Mouse (Mus musculus): ENCODE results near the gene Hivep3. TPM values are rescaled to one million over a fixed set of nuclear protein-coding genes. Genes with fewer than 3 reads are reported as not detected.

The Hivep3 gene
- total and polyA plus RNA-seq, 3 experiments: 14.4 to 32.3 (median 21.2) TPM

GRCm38 (mm10) chr4:119977817-119978491 lies 244.4 kb downstream of the Hivep3 start (continued):
- TF ChIP-seq MYC (IDR thresholded peaks at IDR 0.05; ENCODE audit: low read depth, low read length): peak; percentile 91
- TF ChIP-seq MAZ (IDR thresholded peaks at IDR 0.05; ENCODE audit: low read depth, low read length): peak; percentile 98
- TF ChIP-seq HCFC1 (IDR thresholded peaks at IDR 0.05; ENCODE audit: low read depth, low read length): peak; percentile 50
- no peak; the same call in 1 of the 2 replicates for TF ChIP-seq TBP (conservative IDR thresholded peaks at IDR 0.05; ENCODE audit: low read depth, low read length)
- peak; percentile 84 for TF ChIP-seq CHD2 (IDR thresholded peaks at IDR 0.05; ENCODE audit: low read length)
- no peak; the same call in 1 of the 2 replicates for TF ChIP-seq USF1 (IDR thresholded peaks at IDR 0.05; ENCODE audit: low read depth, low read length)
- peak; percentile 87 for TF ChIP-seq MAX (IDR thresholded peaks at IDR 0.05; ENCODE audit: low read length)
- TF ChIP-seq UBTF (IDR thresholded peaks at IDR 0.05; ENCODE audit: low read depth, low read length): peak; percentile 77; the same call in 1 of the 2 replicates
- 0 out of 2 replicates have a peak, but pooled peaks have one; percentile 58 for TF ChIP-seq RCOR1 (conservative IDR thresholded peaks at IDR 0.05; ENCODE audit: low read depth, low read length)
- TF ChIP-seq ZNF384 (IDR thresholded peaks at IDR 0.05; ENCODE audit: low read depth, low read length): no peak
- TF ChIP-seq KAT2A (IDR thresholded peaks at IDR 0.05; ENCODE audit: insufficient replicate concordance, low read length): no peak

GRCm38 (mm10) chr4:119979238-119979829 lies 245.8 kb downstream of the Hivep3 start:
- peak overlapping the region; percentile 76 for H3K27ac ChIP-seq (ENCODE audit: insufficient read depth, low read depth)
- peaks cover 52 to 91% of the 10 kb centered on the region in 2 experiments for H3K4me1 ChIP-seq (ENCODE audit: control insufficient read depth in 1 of 2, insufficient read depth in 2 of 2)
- dilution Hi-C loops (cut with MboI; ENCODE audit: extremely low pct_ligation_motif_present, extremely low pct_unique_long_range_greater_than_20kb, low sequenced_read_pairs): no loop called here
- H3K4me2 ChIP-seq (ENCODE audit: insufficient read depth, low read depth, poor library complexity, severe bottlenecking): no peak overlapping the region
- no peaks in the 10 kb centered on the region for H3K79me2 ChIP-seq (replicated peaks; ENCODE audit: control insufficient read depth, extremely low read depth, insufficient read depth, poor library complexity, severe bottlenecking)
- no peak for DNase-seq (ENCODE audit: extremely low read depth)
- no peak for TF ChIP-seq RAD21 (IDR thresholded peaks at IDR 0.05; ENCODE audit: low read depth, low read length)
- peak; percentile 56; the same call in 1 of the 2 replicates for TF ChIP-seq TCF12 (IDR thresholded peaks at IDR 0.05; ENCODE audit: low read depth, low read length)
- peak; percentile 36; the same call in 1 of the 2 replicates for TF ChIP-seq EP300 (IDR thresholded peaks at IDR 0.05; ENCODE audit: low read length)
- TF ChIP-seq CHD1 (IDR thresholded peaks at IDR 0.05; ENCODE audit: low read depth, low read length): peak; percentile 84
- TF ChIP-seq GABPA (IDR thresholded peaks at IDR 0.05; ENCODE audit: insufficient replicate concordance, low read depth, low read length): no peak
- TF ChIP-seq CTCF (conservative IDR thresholded peaks at IDR 0.05 in 1 of 2, IDR thresholded peaks at IDR 0.05 in 1 of 2; ENCODE audit: low read depth in 2 of 2, low read length in 2 of 2): no peak
- TF ChIP-seq MAFK (IDR thresholded peaks at IDR 0.05; ENCODE audit: insufficient replicate concordance, low read length): no peak
- TF ChIP-seq MEF2A (IDR thresholded peaks at IDR 0.05; ENCODE audit: borderline replicate concordance, low read depth, low read length): no peak
- no peak for TF ChIP-seq ZC3H11A (IDR thresholded peaks at IDR 0.05; ENCODE audit: low read depth, low read length)
- no peak for TF ChIP-seq BHLHE40 (IDR thresholded peaks at IDR 0.05; ENCODE audit: low read depth, low read length)
- TF ChIP-seq ZMIZ1 (IDR thresholded peaks at IDR 0.05; ENCODE audit: low read depth, low read length): no peak
- TF ChIP-seq POLR2AphosphoS2 (IDR thresholded peaks at IDR 0.05; ENCODE audit: low read depth, low read length): no peak
- no peak for TF ChIP-seq SMC3 (IDR thresholded peaks at IDR 0.05; ENCODE audit: low read depth, low read length)
- TF ChIP-seq MXI1 (IDR thresholded peaks at IDR 0.05; ENCODE audit: low read depth, low read length): no peak; the same call in 1 of the 2 replicates
- TF ChIP-seq IRF4 (IDR thresholded peaks at IDR 0.05; ENCODE audit: low read depth, low read length): 0 out of 2 replicates have a peak, but pooled peaks have one; percentile 12
- TF ChIP-seq MAZ (IDR thresholded peaks at IDR 0.05; ENCODE audit: low read depth, low read length): 0 out of 2 replicates have a peak, but pooled peaks have one; percentile 33
- TF ChIP-seq E2F4 (IDR thresholded peaks at IDR 0.05; ENCODE audit: insufficient replicate concordance, low read depth, low read length): no peak
- TF ChIP-seq RCOR1 (conservative IDR thresholded peaks at IDR 0.05; ENCODE audit: low read depth, low read length): peak; percentile 57; the same call in 1 of the 2 replicates
- no peak for TF ChIP-seq UBTF (IDR thresholded peaks at IDR 0.05; ENCODE audit: low read depth, low read length)
- TF ChIP-seq SIN3A (IDR thresholded peaks at IDR 0.05; ENCODE audit: low read length): 0 out of 2 replicates have a peak, but pooled peaks have one; percentile 53
- TF ChIP-seq NRF1 (IDR thresholded peaks at IDR 0.05; ENCODE audit: low read depth, low read length): no peak
- TF ChIP-seq MYC (IDR thresholded peaks at IDR 0.05; ENCODE audit: low read depth, low read length): 0 out of 2 replicates have a peak, but pooled peaks have one; percentile 21
- no peak for TF ChIP-seq USF1 (IDR thresholded peaks at IDR 0.05; ENCODE audit: low read depth, low read length)
- TF ChIP-seq JUND (conservative IDR thresholded peaks at IDR 0.05; ENCODE audit: low read depth, low read length): 0 out of 2 replicates have a peak, but pooled peaks have one; percentile 16
- no peak for TF ChIP-seq CHD2 (IDR thresholded peaks at IDR 0.05; ENCODE audit: low read length)
- no peak for TF ChIP-seq TBP (conservative IDR thresholded peaks at IDR 0.05; ENCODE audit: low read depth, low read length)
- no peaks in the 10 kb centered on the region for H3K27me3 ChIP-seq (replicated peaks)
- no peak overlapping the region for H3K4me3 ChIP-seq (replicated peaks in 1 of 3; ENCODE audit: low read depth in 2 of 3, low read length in 2 of 3, poor library complexity in 1 of 3)
- peak overlapping the region; percentile 12; the same call in 1 of the 2 replicates for H3K9ac ChIP-seq (ENCODE audit: insufficient read depth, low read depth)
- in situ Hi-C loops (cut with MboI; ENCODE audit: low pct_ligation_motif_present, low pct_unique_long_range_greater_than_20kb, low sequenced_read_pairs): loop anchor here (5.0 kb wide), 1 partner anchor 53 kb away; no protein-coding TSS in a partner anchor
- no peaks in the 10 kb centered on the region for H3K9me3 ChIP-seq (replicated peaks; ENCODE audit: low read length)
- peaks cover 0 to 2% of the 10 kb centered on the region in 2 experiments for H3K36me3 ChIP-seq (replicated peaks in 1 of 2; ENCODE audit: control insufficient read depth in 1 of 2, insufficient read depth in 1 of 2, low read length in 1 of 2)
